Mouse (Mus musculus): ENCODE measurements around the gene Gm8159.
"Not testable (repeated sequence)": the region's sequence is repeated elsewhere in the genome, so short reads cannot be mapped to it uniquely, and the experiment has no call there.

- TF ChIP-seq TAL1 (conservative IDR thresholded peaks at IDR 0.05; ENCODE audit: low read depth, low read length); CTCF (IDR thresholded peaks at IDR 0.05; ENCODE audit: low read depth, low read length); GATA1 (IDR thresholded peaks at IDR 0.05; ENCODE audit: borderline replicate concordance, low read length); GATA2 (IDR thresholded peaks at IDR 0.05; ENCODE audit: borderline replicate concordance, low read depth, low read length); POLR2AphosphoS5 (IDR thresholded peaks at IDR 0.05; ENCODE audit: insufficient replicate concordance, low read depth, low read length): not testable (repeated sequence)
These were observed 17.2 kb downstream of the Gm8159 start for GRCm38 (mm10) chr14:4649309-4649708.
